Mouse (Mus musculus) ovary, postnatal 14 days (tissue): ENCODE results near the gene H13.
A peak's percentile ranks its signal among the peaks of the same experiment; 100 is the strongest.

ENCODE experiments used
- DNase-seq: peaks from one replicate; pipeline ENCODE4 v3.0.0; 2022; ENCODE audit warnings: low spot score

Gene H13

DNA sequence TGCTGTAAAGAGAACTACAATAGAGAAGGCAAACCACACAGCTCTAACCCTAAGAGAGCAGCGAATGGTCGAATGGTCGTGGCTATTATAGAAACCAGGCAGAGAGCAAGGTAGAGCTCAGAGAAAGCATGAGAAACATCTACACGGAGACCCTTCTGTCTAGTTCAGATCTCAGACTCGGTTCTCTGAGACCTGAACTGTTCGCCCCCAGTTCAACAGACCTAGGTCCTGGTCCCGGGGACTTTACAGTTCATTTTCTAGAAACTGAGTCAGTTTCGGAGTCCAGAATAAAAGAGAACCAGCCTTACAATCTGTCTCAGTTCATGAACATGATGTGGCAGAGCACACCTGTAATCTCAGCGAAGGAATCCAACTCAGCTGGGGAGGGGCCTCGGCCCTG, 65.2 kb downstream of the H13 start:
- DNase-seq, result no peak

DNA sequence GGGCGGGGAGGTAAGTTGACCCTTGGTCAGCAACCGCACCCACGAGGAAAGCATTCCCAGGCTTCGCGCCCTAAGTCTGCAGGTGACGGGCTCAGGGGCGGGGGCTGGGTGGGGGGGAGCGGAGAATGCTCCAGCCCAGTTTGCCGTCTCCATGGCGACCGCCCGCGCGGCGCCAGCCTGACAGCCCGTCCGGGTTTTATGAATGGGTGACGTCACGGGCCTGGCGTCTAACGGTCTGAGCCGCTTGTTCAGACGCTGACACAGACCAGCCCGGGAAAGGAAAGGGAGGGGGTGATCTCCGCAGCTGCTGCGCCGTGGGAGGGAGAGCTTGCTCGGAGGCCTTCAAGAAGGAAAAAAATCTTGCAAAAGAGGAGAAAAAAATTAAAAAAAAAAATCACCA, 65.7 kb downstream of the H13 start:
- peak; percentile 88 for DNase-seq

DNA sequence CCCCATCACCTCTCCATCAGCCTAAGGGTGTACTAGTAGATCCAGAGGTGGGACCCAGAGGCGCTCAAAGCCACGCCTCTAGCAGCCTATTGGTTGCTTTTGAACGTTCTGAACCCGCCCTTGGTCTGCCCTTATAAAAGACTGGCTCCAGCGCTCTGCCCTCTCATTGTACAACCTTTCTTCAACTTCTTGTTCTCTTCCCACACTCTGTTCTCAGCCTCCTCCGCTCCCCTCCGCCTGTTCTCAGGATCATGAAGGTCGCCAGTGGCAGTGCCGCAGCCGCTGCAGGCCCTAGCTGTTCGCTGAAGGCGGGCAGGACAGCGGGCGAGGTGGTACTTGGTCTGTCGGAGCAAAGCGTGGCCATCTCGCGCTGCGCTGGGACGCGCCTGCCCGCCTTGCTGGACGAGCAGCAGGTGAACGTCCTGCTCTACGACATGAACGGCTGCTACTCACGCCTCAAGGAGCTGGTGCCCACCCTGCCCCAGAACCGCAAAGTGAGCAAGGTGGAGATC, 66.9 kb downstream of the H13 start, which contains the start of gene Id1:
Gene Id1, plus strand, starts transcription at position 162 of the 512 bp plus-strand sequence.
- peak; percentile 83 for DNase-seq

DNA sequence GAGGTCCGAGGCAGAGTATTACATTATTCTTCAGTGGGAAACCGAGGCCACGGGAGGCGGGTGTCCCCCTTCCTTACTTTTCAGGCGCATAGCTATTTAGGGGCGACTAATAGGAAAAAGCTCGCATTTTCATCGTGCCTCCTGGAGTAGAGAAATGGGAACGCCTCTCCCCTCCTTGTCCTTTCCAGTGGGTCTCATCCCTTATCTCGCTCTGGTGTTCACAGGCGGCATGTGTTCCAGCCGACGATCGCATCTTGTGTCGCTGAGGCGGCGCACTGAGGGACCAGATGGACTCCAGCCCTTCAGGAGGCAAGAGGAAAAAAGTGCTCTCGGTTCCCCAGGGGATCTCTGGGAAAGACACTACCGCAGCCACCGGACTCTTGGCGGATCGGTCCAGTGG, 67.5 kb downstream of the H13 start:
- no peak for DNase-seq

DNA sequence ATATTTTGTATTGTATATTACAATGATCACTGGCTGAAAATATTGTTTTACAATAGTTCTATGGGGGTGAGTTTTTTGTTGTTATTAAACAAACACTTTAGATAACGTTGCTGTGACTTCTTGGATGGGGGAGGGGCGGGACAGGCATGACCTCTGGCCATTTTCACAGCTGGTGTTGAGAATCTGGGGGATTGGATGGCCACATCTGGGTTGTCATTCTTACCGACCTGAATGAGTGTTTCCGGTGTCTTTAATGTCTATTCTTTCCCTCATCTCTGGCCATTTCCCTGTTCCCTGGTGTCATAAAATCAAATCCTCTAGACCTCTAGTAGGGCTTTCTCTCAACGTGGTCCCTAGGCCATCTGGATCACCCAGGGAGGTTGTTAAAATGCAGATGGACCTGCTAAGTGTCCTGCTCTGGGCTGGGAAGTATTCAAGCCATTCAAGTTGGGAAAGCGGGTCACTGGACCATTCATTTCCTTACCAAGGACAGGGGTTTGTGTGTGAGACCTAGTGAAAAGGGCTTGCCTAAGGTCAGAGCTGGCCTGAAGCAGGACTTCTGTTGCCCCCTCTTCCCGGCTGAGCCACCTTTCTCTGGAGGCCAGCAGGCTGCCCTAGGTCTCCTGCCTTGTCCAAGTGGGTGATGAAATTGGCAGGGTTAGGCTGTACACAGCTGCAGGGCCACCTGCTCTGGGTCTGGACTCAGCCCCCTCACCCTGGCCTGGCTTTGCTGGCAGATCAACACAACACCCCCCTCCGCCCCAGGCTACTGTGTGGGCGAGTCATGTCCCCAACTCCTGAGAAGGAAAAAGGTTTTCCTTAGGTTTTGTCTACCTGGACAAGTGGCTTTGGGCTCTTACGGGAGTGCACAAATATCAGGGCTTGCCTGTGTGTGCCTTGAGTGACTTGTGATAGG, 68.3 kb downstream of the H13 start:
- no peak for DNase-seq

DNA sequence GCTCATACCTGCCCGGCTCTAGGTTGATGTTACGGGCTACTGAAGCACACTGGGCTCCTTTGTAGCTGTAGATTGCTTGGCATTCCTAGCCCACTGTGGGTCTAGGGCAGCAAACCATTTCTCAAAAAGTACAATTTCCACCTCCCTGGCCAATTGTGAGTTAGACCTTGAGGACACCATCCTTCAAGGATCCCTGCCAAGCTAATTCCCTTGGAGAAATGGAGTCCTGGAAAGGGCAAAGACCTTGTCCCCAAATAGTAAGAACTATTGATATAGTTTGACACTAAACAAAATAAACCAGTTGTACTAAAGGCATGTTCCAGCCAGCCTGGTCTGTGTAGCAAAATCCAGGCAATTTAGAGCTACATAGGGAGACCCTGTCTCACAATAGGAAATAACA, 69.1 kb downstream of the H13 start:
- no peak for DNase-seq

GRCm38 (mm10) chr2:152739031-152739841, 70.0 kb downstream of the H13 start:
- DNase-seq, result peak; percentile 75

- no peak for DNase-seq
Observed at GRCm38 (mm10) chr2:152739842-152740260, 70.6 kb downstream of the H13 start.

DNA sequence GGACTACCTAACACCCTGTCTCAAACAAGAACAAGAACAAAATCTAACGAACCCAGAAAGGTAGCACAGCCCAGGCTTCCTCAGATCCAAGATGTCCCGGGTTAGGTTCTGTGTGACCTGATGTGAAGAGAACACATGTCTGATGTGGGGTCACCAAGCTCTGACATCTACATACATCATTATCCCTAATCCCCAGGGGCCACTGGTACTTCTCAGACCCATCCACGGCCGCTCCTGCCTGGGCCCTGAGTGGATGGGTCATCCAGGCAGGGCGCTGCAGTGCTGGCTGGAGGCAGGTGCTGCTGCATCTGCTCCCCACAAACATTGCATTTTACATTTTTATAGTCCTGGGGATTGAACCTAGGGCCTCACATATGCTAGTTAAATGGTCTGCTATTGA, 71.2 kb downstream of the H13 start:
- no peak for DNase-seq

GRCm38 (mm10) chr2:152741153-152742041, 72.1 kb downstream of the H13 start:
- DNase-seq, result no peak

DNA sequence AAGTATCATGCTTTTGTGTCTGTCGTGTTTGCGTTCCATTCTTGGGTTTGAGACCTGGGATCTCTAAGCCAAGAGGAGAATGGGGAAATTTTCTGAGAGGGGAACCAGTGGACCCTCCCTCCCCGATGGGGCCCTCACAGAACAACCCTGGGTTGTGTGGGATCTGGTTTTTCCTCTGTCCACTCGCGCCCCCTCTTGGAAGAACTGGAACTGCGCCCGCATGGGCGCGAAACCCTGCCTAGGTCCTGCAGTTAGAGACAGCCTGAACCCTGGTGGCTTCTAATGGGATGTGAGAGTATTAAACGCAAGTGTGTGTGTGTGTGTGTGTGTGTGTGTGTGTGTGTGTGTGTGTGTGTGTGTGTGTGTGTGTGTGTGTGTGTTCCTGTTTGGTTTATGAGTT, 73.2 kb downstream of the H13 start:
- peak; percentile 75 for DNase-seq

GRCm38 (mm10) chr2:152753944-152754711, 84.9 kb downstream of the H13 start, which contains the start of gene Cox4i2:
Gene Cox4i2, plus strand, starts transcription at chr2:152754173.
- no peak for DNase-seq

DNA sequence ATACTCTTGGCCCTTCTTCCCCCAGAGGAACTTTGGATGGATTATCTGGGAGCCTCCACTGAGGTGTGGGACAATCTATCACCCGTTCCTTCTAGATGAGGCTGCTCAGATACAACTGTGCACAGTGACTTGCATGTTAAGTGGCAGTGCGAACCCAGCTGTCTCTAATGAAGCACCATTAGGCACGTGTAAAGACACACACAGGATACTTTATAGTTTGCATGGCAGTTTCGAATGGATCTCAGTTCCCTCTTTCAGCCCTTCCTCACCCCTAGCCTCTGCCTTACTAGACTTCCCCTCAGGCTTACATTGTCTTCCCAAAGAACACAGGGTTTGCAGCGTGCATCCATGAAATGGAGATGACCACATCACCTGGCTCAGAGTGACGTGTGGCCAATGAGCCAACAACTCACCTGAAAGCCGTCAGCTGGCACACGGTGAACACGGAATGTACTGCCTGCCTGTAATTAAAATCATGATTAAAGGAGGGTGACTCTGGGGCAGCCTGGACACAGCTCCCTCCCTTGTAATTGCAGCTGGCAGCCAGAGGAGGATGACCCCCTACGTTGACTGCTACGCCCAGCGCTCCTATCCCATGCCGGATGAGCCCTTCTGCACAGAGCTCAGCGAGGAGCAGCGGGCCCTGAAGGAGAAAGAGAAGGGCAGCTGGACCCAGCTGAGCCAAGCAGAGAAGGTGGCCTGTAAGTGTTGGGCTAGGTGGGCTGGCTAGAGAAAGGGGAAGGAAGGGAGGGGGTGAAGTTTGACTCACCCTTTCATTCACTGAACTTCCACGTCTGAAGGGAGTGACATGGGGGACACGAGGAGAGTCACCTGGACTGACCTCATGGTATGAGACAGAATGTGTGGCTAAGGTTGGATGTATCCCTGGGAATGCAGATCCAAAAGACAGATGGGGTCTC, 87.5 kb downstream of the H13 start:
- DNase-seq, result no peak

- no peak for DNase-seq
Observed at GRCm38 (mm10) chr2:152757478-152757877, 88.2 kb downstream of the H13 start.
